Comparison of ENCODE assay signal across 9 mouse cellular contexts in the genomic region with DNA sequence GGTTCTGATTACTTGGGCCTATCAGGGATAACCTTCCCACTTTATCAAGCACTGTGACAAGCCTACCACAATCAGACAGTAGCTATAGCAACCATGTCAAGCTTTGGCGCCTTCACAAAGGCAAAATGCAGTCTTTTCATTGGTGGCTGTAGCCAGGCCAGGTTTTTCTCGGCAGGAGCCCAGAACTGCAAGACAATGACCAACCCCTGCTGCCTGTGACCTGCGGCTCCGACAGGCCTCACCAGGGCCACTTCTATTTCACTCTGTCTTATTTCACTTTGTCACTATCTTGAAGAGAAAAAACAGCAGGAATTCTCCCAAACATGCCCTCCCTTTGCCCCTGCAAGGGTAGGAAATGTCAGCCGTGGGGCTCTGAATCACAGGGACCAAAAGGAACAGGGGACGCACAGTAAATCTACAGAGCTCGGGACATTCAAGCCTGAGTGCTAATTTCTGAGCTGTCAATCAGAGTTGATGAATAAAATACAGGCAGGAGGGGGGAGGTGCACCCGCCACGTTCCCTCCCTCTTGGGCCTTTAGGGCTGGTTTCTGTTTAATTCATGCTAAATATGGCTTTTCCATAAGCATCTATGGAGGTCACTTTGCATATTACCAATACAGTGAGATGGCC.
DNase-seq lines count a peak whose midpoint lies in the region; ATAC-seq lines count a peak whose summit lies in the region.
"Had no signal": no experiment of that assay in that cellular context is flagged by ENCODE, and none has a peak within 500 bp of the region (broad histone marks: within the 10 kb centered on the region; RNA-seq: fewer than 3 reads in every experiment).

No protein-coding gene starts in this region.

- no peaks in the 10 kb centered on the region for H3K9me3 ChIP-seq in heart, embryonic 10.5 days
- H3K9me3 ChIP-seq in neural tube, embryonic 11.5 days (ENCODE audit: control insufficient read depth, low read length), result no peaks in the 10 kb centered on the region

- H3K9ac ChIP-seq in neural tube, embryonic 11.5 days (ENCODE audit: low read length), result no peak overlapping the region

- DNase-seq in heart, embryonic 10.5 days (ENCODE audit: low spot score), result no peak
- DNase-seq in heart, postnatal 36 days, result no peak
- peak; percentile 60 to 67 for DNase-seq in right cerebral cortex, postnatal 10 days (ENCODE audit: low spot score in 2 of 2)
- no peak for DNase-seq in right cerebral cortex, postnatal 25 days
- peak; percentile 45 for DNase-seq in heart, postnatal 4 days
- DNase-seq in neural tube, embryonic 11.5 days (ENCODE audit: low spot score), result peak; percentile 78
- DNase-seq in thymus, postnatal 14 days, result no peak
- DNase-seq in thymus, postnatal 36 days, result no peak

- H3K4me3 ChIP-seq in heart, embryonic 10.5 days, result no peak overlapping the region
- no peak overlapping the region for H3K4me3 ChIP-seq in neural tube, embryonic 11.5 days (ENCODE audit: low read depth, low read length)

- ATAC-seq in neural tube, embryonic 11.5 days (ENCODE audit: insufficient read depth, low FRiP score, low TSS enrichment), result peak; percentile 89

- H3K27ac ChIP-seq in heart, embryonic 10.5 days, result peak overlapping the region; percentile 69; the same call in 1 of the 2 replicates
- 0 out of 2 replicates have a peak overlapping the region, but pooled peaks have one; percentile 29 for H3K27ac ChIP-seq in neural tube, embryonic 11.5 days (ENCODE audit: low read depth, low read length)
- H3K27ac ChIP-seq: macrophage had no signal

- H3K36me3 ChIP-seq in heart, embryonic 10.5 days, result no peaks in the 10 kb centered on the region
- no peaks in the 10 kb centered on the region for H3K36me3 ChIP-seq in neural tube, embryonic 11.5 days (ENCODE audit: control insufficient read depth, insufficient read depth, low read length)

- intact Hi-C loops in heart, postnatal 36 days (cut with DNase I), result no loop called here

- WGBS in heart, embryonic 10.5 days, result 7% methylated on average over 9 of the region's 9 CpGs
- 2% methylated on average over 9 of the region's 9 CpGs for WGBS in neural tube, embryonic 11.5 days

- H3K4me1 ChIP-seq in heart, embryonic 10.5 days, result peaks cover 39% of the 10 kb centered on the region
- H3K4me1 ChIP-seq in neural tube, embryonic 11.5 days (ENCODE audit: control insufficient read depth, insufficient read depth, low read length), result peaks cover 17% of the 10 kb centered on the region

- H3K4me2 ChIP-seq in neural tube, embryonic 11.5 days (ENCODE audit: low read depth), result peak overlapping the region; percentile 25

- no peaks in the 10 kb centered on the region for H3K27me3 ChIP-seq in heart, embryonic 10.5 days (ENCODE audit: insufficient read depth, poor library complexity, severe bottlenecking)
- no peaks in the 10 kb centered on the region for H3K27me3 ChIP-seq in neural tube, embryonic 11.5 days (ENCODE audit: control insufficient read depth, insufficient read depth, low read length)

Comparison
In these comparisons a context has a peak if more than half of its experiments do, and no peak if none do; other contexts are left out.
1. DNase-seq: peak in right cerebral cortex, postnatal 10 days (2 of 2), heart, postnatal 4 days (single experiment) and neural tube, embryonic 11.5 days (single experiment); none in heart, embryonic 10.5 days (single experiment), heart, postnatal 36 days (0 of 2), right cerebral cortex, postnatal 25 days (single experiment), thymus, postnatal 14 days (single experiment) and thymus, postnatal 36 days (0 of 2).